Mouse (Mus musculus) lung, postnatal 14 days (tissue): ENCODE results near the gene Spred2.
A peak's percentile ranks its signal among the peaks of the same experiment; 100 is the strongest.

Source experiments
- DNase-seq: peaks from one replicate; pipeline ENCODE4 v3.0.0; 2021

Gene Spred2

GRCm38 (mm10) chr11:19923888-19924756 lies at the start of gene Spred2:
Gene Spred2 (plus strand): TSS chr11:19924375.
- peak; percentile 84 for DNase-seq

GRCm38 (mm10) chr11:19875551-19875950 lies 48.6 kb upstream of the Spred2 start:
- no peak for DNase-seq

- no peak for DNase-seq
Observed at GRCm38 (mm10) chr11:19875964-19876363, 48.2 kb upstream of the Spred2 start.

GRCm38 (mm10) chr11:19877239-19877915 lies 46.8 kb upstream of the Spred2 start:
- DNase-seq, result no peak

- no peak for DNase-seq
Observed at GRCm38 (mm10) chr11:19881342-19881741, 42.8 kb upstream of the Spred2 start.

GRCm38 (mm10) chr11:19890700-19891406 lies 33.3 kb upstream of the Spred2 start:
- DNase-seq, result no peak

GRCm38 (mm10) chr11:19893233-19893632 lies 30.9 kb upstream of the Spred2 start:
- DNase-seq, result no peak

- DNase-seq, result no peak
Observed at GRCm38 (mm10) chr11:19899621-19900020, 24.6 kb upstream of the Spred2 start.

- no peak for DNase-seq
Observed at GRCm38 (mm10) chr11:19900712-19901111, 23.5 kb upstream of the Spred2 start.

- DNase-seq, result no peak
Observed at GRCm38 (mm10) chr11:19911216-19911615, 13.0 kb upstream of the Spred2 start.

DNA sequence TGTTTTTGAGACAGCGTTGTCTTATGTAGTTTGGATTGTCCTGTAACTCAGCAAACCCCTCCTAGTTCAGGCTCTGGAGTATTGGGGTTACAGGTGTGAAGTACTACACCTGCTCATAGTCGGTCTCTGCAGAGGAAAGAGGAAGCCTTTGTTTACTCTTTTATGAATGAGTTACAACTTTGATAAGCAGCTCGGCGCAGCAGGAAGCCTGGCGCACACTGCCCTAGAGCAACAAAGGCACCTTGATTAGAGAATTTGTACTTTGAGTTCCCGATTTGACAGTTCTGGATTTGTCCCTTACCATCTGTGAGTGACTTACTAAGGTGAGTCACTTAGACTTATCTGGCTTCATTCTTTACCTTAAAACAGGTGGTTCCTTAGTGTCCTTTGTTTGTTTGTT lies 12.0 kb upstream of the Spred2 start:
- DNase-seq, result no peak

- DNase-seq, result no peak
Observed at GRCm38 (mm10) chr11:19912661-19913060, 11.5 kb upstream of the Spred2 start.

DNA sequence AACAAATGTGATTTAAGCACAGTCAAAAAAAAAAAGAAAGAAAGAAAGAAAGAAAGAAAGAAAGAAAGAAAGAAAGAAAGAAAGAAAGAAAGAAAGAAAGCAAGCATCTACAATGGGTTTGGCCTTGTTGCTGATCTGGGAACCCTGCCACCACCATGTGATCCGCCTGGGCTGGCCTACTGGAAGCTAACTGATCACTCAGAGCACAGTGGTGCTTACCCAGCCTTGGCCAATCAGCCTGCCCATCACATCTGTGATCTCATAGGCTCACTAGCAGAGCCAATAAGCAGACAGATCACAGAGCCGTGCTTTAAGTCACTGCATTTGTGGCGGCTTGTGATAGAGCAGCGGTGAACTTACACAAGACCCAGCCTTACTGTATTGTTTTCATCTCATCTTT lies 10.4 kb upstream of the Spred2 start:
- DNase-seq, result no peak

DNA sequence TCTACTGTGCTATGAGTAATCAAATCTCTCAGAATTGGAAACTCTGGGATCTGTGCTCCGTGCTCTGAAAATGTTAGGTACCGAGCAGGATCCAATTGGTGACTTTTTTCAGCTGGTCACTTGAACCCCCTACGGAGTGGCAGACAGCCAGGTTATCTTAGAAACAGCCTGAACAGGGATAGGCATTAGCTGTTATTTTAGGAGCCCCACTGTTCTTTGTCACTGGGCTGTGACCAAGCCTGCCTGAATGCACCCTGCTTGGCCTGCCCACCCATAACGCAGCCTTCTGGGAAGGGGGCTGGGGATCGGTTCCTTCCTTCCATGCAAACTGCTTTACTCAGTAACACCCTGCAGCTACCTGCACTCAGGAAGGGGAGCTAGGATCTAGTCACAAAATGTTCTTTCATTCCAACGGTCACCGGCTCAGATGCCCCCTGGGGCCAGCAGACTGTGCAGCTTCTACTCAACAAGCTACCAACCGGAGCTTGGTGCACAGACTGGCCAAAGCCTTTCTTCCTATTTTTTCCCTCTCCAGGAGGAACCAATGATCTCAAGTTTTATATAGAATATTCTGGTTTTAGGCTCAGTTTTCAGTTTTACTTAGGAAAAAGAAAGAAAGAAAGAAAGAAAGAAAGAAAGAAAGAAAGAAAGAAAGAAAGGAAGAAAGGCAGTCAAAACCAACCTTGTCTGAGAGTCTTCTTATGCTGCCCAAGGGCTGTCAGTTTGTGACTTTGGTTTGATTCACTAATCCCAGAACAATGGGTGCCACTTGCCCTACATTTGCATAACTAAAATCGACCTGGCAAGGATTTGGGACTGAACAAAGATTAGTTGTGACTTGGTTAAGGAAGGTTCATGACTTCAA lies 6.6 kb upstream of the Spred2 start:
- no peak for DNase-seq

GRCm38 (mm10) chr11:19918246-19918540 lies 6.0 kb upstream of the Spred2 start:
- no peak for DNase-seq

- DNase-seq, result peak; percentile 36
Observed at GRCm38 (mm10) chr11:19919460-19919784, 4.8 kb upstream of the Spred2 start.

GRCm38 (mm10) chr11:19919785-19920671 lies 4.1 kb upstream of the Spred2 start:
- peak; percentile 84 for DNase-seq

DNA sequence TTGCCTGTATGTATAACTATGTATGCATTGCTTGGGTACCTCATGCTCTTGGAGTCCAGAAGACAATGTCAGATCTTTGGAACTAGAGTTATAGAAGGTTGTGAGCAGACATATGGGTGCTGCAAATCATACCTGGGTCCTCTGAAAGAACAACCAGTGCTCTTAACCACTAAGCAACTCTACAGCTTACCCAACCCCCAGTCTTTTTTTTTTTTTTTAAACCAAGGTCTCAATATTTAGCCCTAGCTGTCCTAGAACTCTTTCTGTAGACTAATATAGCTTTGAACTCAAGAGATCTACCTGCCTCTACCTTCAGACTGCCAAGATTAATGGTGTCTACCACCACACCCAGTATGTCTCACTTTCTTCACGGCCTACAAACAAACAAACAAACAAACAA lies 2.5 kb upstream of the Spred2 start:
- DNase-seq, result no peak

DNA sequence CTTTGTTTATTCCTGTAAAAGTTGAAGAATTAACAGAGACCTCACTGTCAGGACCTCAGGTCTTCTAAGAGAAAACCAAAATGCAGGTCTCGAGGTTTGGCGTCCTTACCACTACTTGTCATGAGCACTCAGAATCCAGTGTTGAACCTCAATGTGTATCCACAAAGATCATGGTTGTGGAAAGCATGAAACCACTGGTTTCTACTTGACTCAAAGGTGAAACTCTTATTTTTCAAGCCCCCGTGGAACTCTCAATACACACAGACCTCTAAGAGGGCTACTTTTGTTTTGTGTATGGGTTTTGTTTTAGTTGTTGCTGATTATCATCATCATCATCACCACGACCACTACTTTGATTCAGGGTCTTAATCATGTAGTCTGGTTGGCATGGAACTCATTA lies 2.0 kb upstream of the Spred2 start:
- DNase-seq, result no peak

DNA sequence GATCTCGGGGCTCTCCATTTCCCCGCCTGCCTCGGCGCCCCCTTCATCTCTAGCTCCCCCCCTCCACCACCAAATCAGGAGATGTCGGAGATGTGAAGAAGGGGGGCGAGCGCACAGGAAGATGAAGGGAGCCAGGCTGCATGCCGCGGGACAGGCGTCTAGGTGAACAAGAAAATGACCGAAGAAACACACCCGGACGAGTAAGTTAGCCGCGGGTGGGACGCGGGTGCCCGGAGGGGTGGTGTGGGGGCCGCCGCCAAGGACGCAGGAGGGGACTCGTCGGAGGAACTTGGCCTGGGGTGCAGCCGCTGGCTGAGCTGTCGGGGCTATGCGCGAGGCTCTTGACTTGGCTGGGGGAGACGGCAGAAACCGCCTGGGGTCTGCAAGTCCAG lies 578 bp downstream of the Spred2 start:
- DNase-seq, result peak; percentile 28

GRCm38 (mm10) chr11:19925149-19925975 lies 1.2 kb downstream of the Spred2 start:
- DNase-seq, result peak; percentile 64
